Mouse (Mus musculus): ENCODE measurements at regions not wholly inside any gene's neighbourhood (a gene's known extent, or its start where the extent isn't known, plus 50 kb on each side); places are given as distances from the start of the nearest gene placed in this dataset.

GRCm38 (mm10) chr8:40005207-40005837, 669.6 kb upstream of the Adam24 start:
- TF ChIP-seq CTCF (conservative IDR thresholded peaks at IDR 0.05; ENCODE audit: low read length) (no peak), POU5F1 (IDR thresholded peaks at IDR 0.05; ENCODE audit: borderline replicate concordance, low read length) (no peak), NANOG (IDR thresholded peaks at IDR 0.05; ENCODE audit: borderline replicate concordance, low read length) (no peak)
